Mouse (Mus musculus): Measurements from ENCODE around the gene Atn1. TPM values are rescaled to one million over a fixed set of nuclear protein-coding genes. Genes with fewer than 3 reads are reported as not detected.

The Atn1 gene
- polyA plus RNA-seq, 1 experiment from 2014 or later: 9.5 TPM

DNA sequence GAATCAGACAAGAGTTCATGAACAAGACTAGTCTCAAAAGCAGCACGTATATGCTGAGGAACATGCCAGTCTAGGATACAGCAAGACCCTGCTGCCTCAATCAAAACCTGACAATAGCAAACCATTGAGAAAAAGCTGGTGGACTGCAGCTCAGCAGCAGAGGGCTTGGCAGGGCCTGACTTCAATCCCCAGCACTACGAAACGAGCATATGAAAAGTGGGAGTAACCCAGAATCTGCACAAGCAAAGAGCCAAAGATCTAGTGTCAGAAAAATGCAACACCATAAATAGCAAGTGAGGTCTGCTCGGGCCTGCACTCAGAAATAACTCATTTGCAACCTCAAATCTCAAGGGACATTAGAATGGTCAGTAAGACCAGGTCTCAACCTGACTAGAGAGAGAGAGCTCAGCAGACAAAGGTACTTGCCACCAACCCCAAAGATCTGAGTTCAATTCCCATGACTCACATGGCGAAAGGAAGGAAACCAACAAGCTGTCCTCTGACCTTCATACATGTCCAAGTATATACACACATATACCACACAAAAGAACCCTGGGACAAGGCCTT is 50.2 kb downstream of the Atn1 start:
- peaks cover 19% of the 10 kb centered on the region for H3K4me1 ChIP-seq (replicated peaks)
- no peaks in the 10 kb centered on the region for H3K9me3 ChIP-seq (replicated peaks)
- H3K36me3 ChIP-seq: peaks cover 66% of the 10 kb centered on the region
- H3K9ac ChIP-seq: no peak overlapping the region
- no peak overlapping the region for H3K4me2 ChIP-seq
- H3K4me3 ChIP-seq: no peak overlapping the region
- ATAC-seq (ENCODE audit: insufficient number of reproducible peaks, low FRiP score): no peak
- no peaks in the 10 kb centered on the region for H3K27me3 ChIP-seq (replicated peaks)
- WGBS: 74% methylated on average over 5 of the region's 5 CpGs
- no peak overlapping the region for H3K27ac ChIP-seq (ENCODE audit: poor library complexity, severe bottlenecking)

DNA sequence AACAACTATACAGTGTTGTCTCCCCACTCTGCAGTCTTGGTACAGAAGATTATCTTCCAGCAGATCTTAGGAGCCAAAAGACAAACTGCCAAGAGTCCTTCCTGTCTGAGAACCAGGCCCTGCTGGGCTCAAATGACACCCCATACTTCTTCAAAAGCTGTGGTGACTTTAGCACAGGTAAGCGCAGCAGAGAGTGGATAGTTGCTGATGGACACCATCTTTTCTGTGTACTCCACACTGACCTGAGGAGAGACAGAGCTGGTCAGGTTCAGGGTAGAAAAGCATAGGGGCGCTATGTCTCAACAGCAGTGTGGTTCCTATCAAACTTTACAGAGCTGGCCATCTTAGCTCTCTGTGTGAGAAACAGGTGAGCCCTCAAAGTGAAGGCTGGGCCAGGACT is 51.9 kb downstream of the Atn1 start:
- H3K4me2 ChIP-seq: no peak overlapping the region
- peaks cover 76% of the 10 kb centered on the region for H3K36me3 ChIP-seq
- no peaks in the 10 kb centered on the region for H3K9me3 ChIP-seq (replicated peaks)
- no peak overlapping the region for H3K4me3 ChIP-seq
- ATAC-seq (ENCODE audit: insufficient number of reproducible peaks, low FRiP score): no peak
- no peaks in the 10 kb centered on the region for H3K27me3 ChIP-seq (replicated peaks)
- WGBS: 91% methylated on average over 2 of the region's 2 CpGs
- no peak overlapping the region for H3K27ac ChIP-seq (ENCODE audit: poor library complexity, severe bottlenecking)
- no peak overlapping the region for H3K9ac ChIP-seq
- peaks cover 16% of the 10 kb centered on the region for H3K4me1 ChIP-seq (replicated peaks)

DNA sequence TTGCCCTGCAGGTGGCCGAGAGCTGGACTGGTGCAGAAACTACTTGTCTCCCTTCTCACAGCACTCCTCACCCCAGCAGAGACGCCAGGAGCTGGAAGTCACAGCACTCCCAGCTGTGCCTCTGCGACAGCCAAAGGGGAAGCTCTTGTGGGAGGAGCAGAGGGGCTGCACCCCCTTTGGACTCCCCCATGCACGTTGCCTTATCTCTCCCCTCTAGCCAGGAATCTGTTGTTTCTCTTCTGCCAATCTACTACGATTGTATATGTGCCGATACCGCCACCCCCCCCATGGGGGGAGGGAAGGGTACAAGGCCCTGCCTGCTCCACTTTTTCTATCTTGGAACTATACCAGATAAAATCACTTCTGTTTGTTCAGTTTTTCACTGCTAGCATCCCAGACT is 52.5 kb downstream of the Atn1 start:
- no peak overlapping the region for H3K9ac ChIP-seq
- H3K27ac ChIP-seq (ENCODE audit: poor library complexity, severe bottlenecking): no peak overlapping the region
- H3K4me1 ChIP-seq (replicated peaks): peaks cover 14% of the 10 kb centered on the region
- H3K4me3 ChIP-seq: no peak overlapping the region
- peaks cover 80% of the 10 kb centered on the region for H3K36me3 ChIP-seq
- ATAC-seq (ENCODE audit: insufficient number of reproducible peaks, low FRiP score): no peak
- H3K4me2 ChIP-seq: no peak overlapping the region
- H3K9me3 ChIP-seq (replicated peaks): no peaks in the 10 kb centered on the region
- WGBS: 54% methylated on average over 7 of the region's 7 CpGs
- no peaks in the 10 kb centered on the region for H3K27me3 ChIP-seq (replicated peaks)

- no peaks in the 10 kb centered on the region for H3K9me3 ChIP-seq (replicated peaks)
- peaks cover 14% of the 10 kb centered on the region for H3K4me1 ChIP-seq (replicated peaks)
- no peaks in the 10 kb centered on the region for H3K27me3 ChIP-seq (replicated peaks)
- WGBS: 53% methylated on average over 3 of the region's 3 CpGs
- no peak overlapping the region for H3K4me2 ChIP-seq
- no peak overlapping the region for H3K27ac ChIP-seq (ENCODE audit: poor library complexity, severe bottlenecking)
- H3K36me3 ChIP-seq: peaks cover 79% of the 10 kb centered on the region
- H3K4me3 ChIP-seq: no peak overlapping the region
- H3K9ac ChIP-seq: no peak overlapping the region
- ATAC-seq (ENCODE audit: insufficient number of reproducible peaks, low FRiP score): 0 out of 2 replicates have a peak, but pooled peaks have one; percentile 16
These were observed 53.6 kb downstream of the Atn1 start for GRCm38 (mm10) chr6:124702784-124703103.

GRCm38 (mm10) chr6:124702102-124702783 is 54.1 kb downstream of the Atn1 start:
- no peaks in the 10 kb centered on the region for H3K27me3 ChIP-seq (replicated peaks)
- 0 out of 2 replicates have a peak, but pooled peaks have one; percentile 2 for ATAC-seq (ENCODE audit: insufficient number of reproducible peaks, low FRiP score)
- no peaks in the 10 kb centered on the region for H3K9me3 ChIP-seq (replicated peaks)
- no peak overlapping the region for H3K4me3 ChIP-seq
- H3K4me1 ChIP-seq (replicated peaks): peaks cover 14% of the 10 kb centered on the region
- no peak overlapping the region for H3K27ac ChIP-seq (ENCODE audit: poor library complexity, severe bottlenecking)
- peaks cover 75% of the 10 kb centered on the region for H3K36me3 ChIP-seq
- 90% methylated on average over 17 of the region's 17 CpGs for WGBS
- no peak overlapping the region for H3K9ac ChIP-seq
- no peak overlapping the region for H3K4me2 ChIP-seq

DNA sequence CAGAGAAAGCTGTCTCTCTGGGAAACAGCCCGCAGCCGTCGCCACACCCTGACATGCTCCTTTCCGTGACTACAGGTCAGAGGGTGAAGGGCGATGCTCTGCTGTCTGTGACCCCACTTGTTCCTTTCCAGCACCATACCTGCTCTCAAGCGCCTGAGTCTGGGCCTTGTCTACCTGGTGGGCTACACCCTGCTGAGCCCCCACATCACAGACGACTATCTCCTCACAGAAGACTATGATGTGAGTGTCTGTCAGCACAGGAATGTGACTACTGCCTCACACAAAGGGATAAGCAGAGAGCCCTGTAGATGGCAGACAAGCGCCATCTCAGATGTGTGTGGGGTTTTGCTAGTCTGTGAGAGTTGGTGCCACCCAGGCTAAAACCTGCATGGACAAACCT is 55.0 kb downstream of the Atn1 start:
- no peak for ATAC-seq (ENCODE audit: insufficient number of reproducible peaks, low FRiP score)
- no peaks in the 10 kb centered on the region for H3K9me3 ChIP-seq (replicated peaks)
- 73% methylated on average over 8 of the region's 8 CpGs for whole genome bisulfite sequencing
- H3K36me3 ChIP-seq: peaks cover 74% of the 10 kb centered on the region
- H3K4me2 ChIP-seq: no peak overlapping the region
- H3K4me3 ChIP-seq: no peak overlapping the region
- no peaks in the 10 kb centered on the region for H3K27me3 ChIP-seq (replicated peaks)
- H3K27ac ChIP-seq (ENCODE audit: poor library complexity, severe bottlenecking): no peak overlapping the region
- peaks cover 17% of the 10 kb centered on the region for H3K4me1 ChIP-seq (replicated peaks)
- H3K9ac ChIP-seq: no peak overlapping the region

DNA sequence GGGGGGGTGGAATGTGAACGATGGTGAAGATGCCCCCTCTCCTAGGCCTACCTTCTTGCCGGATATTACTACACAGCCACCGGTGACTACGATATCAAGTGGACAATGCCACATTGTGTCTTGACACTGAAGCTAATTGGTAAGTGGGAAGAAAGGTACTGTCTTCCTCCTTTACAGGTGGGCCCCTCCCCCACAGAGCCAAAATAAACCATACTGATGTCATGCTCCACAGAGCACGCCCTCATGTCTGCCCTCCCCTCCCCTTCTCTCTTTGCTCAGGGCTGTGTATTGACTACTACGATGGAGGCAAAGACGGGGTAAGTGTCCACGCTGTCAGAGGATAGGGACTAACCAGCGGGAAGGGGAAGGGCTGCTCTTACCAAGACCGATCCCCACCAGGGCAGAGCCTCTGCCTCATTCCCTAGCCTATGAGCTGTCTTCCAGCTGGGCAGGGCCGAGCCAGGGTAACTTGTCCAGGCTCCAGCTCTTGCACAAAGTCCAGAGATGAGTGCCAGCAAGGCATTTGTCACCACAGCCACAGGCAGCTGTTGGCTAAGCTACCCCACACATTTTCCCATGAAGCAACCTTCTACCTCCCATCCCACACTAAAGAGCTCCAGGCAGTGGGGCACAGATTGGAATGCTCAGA is 56.2 kb downstream of the Atn1 start:
- no peak overlapping the region for H3K4me3 ChIP-seq
- H3K9ac ChIP-seq: no peak overlapping the region
- H3K4me1 ChIP-seq (replicated peaks): peaks cover 14% of the 10 kb centered on the region
- H3K36me3 ChIP-seq: peaks cover 63% of the 10 kb centered on the region
- 81% methylated on average over 11 of the region's 11 CpGs for WGBS
- no peak for ATAC-seq (ENCODE audit: insufficient number of reproducible peaks, low FRiP score)
- H3K27ac ChIP-seq (ENCODE audit: poor library complexity, severe bottlenecking): no peak overlapping the region
- no peak overlapping the region for H3K4me2 ChIP-seq
- no peaks in the 10 kb centered on the region for H3K9me3 ChIP-seq (replicated peaks)
- H3K27me3 ChIP-seq (replicated peaks): no peaks in the 10 kb centered on the region

GRCm38 (mm10) chr6:124699366-124699765 is 57.0 kb downstream of the Atn1 start:
- Histone ChIP-seq H3K27me3 (replicated peaks) (no peaks in the 10 kb centered on the region), H3K4me2 (no peak overlapping the region), H3K4me1 (replicated peaks) (peaks cover 15% of the 10 kb centered on the region), H3K9me3 (replicated peaks) (no peaks in the 10 kb centered on the region), H3K27ac (ENCODE audit: poor library complexity, severe bottlenecking) (no peak overlapping the region), H3K9ac (no peak overlapping the region), H3K4me3 (no peak overlapping the region), H3K36me3 (peaks cover 56% of the 10 kb centered on the region)
- WGBS: 85% methylated on average over 4 of the region's 4 CpGs
- no peak for ATAC-seq (ENCODE audit: insufficient number of reproducible peaks, low FRiP score)

DNA sequence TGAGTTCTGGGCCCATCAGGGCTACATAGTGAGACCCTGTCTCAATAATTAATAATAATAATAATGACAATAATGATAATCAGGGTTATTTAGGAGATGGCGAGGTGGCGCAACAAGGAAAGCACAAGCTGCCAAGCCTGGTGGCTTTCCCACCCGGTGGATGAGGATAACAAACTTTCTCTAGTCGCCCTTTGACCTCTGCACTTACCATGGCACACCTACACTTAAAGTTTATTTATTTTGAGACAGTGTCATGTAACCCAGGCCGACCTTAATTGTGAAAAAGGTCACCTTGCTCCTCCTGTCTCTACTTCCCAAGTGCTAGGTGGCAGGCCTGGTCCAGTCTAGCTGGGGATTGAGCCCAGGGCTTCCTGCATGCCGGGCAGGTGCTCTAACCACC is 57.6 kb downstream of the Atn1 start:
- Histone ChIP-seq H3K36me3 (peaks cover 50% of the 10 kb centered on the region), H3K27ac (ENCODE audit: poor library complexity, severe bottlenecking) (no peak overlapping the region), H3K4me3 (no peak overlapping the region), H3K9ac (no peak overlapping the region), H3K27me3 (replicated peaks) (no peaks in the 10 kb centered on the region), H3K9me3 (replicated peaks) (no peaks in the 10 kb centered on the region), H3K4me2 (no peak overlapping the region), H3K4me1 (replicated peaks) (peaks cover 21% of the 10 kb centered on the region)
- ATAC-seq (ENCODE audit: insufficient number of reproducible peaks, low FRiP score): no peak
- 86% methylated on average over 6 of the region's 6 CpGs for WGBS

DNA sequence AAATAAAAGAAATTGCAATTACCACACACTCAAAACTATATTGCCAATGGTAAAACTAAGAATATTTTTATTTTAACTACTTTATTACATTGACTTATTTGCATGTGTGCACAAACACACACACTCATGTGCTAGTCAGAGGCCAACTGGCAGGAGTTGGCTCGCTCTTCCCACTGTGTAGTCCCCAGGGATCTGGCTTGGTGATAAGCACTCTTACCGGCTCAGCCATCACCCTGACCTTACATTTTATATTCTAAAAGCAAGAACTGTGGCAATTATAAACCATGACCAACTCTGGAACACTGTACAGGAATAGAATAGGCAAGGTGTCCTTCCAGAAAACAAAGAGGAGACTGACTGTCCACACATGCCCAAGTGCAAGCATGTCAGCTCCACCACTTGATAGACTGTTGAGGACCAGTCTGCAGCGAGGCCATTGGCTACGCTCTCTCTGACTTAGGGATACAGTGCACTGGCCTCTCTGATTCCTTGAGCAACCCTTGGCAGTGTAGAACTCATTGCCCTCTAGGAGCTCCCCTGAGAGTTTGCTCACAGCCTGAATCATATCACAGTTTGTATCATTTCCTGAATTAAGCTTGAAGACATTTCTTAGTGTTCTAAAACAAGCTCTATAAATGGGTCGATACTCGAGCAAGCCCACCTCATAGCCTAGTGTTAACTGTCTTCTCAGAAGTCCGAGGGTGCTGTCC is 59.7 kb downstream of the Atn1 start:
- no peak overlapping the region for H3K4me3 ChIP-seq
- no peak overlapping the region for H3K4me2 ChIP-seq
- H3K27ac ChIP-seq (ENCODE audit: poor library complexity, severe bottlenecking): no peak overlapping the region
- 79% methylated on average over 7 of the region's 7 CpGs for WGBS
- H3K9me3 ChIP-seq (replicated peaks): no peaks in the 10 kb centered on the region
- no peak for ATAC-seq (ENCODE audit: insufficient number of reproducible peaks, low FRiP score)
- H3K27me3 ChIP-seq (replicated peaks): no peaks in the 10 kb centered on the region
- H3K36me3 ChIP-seq: peaks cover 29% of the 10 kb centered on the region
- H3K9ac ChIP-seq: no peak overlapping the region
- peaks cover 21% of the 10 kb centered on the region for H3K4me1 ChIP-seq (replicated peaks)
